Comparison of ENCODE assay signal across 25 mouse cellular contexts in the genomic region with DNA sequence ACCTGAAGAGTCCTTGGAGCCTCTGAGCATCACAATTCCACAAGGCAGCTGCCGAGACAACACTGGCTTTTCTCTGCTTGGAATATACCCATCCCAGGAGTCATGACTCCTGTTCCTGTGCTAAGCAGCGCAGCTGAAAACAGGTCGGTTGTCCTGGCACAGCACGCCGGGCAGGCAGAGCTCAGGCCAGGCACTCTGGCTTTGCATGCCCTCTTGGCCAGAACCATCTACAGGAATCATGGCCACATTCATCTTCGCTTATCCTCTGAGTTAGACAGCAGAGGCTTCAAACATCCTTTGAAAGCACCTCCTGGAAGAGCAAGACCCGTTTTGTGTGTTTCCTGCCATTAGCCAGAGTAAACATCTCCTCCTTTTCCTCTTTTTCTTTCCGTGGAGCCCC. TPM values are rescaled to one million over a fixed set of nuclear protein-coding genes. Genes with fewer than 3 reads are reported as not detected.
DNase-seq lines count a peak whose midpoint lies in the region; ATAC-seq and TF ChIP-seq lines count a peak whose summit lies in the region.
"Had no signal": no experiment of that assay in that cellular context is flagged by ENCODE, and none has a peak within 500 bp of the region (broad histone marks: within the 10 kb centered on the region; RNA-seq: fewer than 3 reads in every experiment).

No protein-coding gene starts in this region.

- H3K9ac ChIP-seq in heart, embryonic 15.5 days, result no peak overlapping the region
- H3K9ac ChIP-seq in lung, embryonic 15.5 days, result no peak overlapping the region
- H3K9ac ChIP-seq: forebrain, postnatal 0 days; hindbrain, embryonic 12.5 days; intestine, embryonic 15.5 days; liver, embryonic 15.5 days; midbrain, embryonic 13.5 days had no signal

- ATAC-seq in cerebellum, adult (ENCODE audit: insufficient number of reproducible peaks, low FRiP score, low TSS enrichment), result no peak
- no peak for ATAC-seq in heart, embryonic 15.5 days (replicated peaks; ENCODE audit: insufficient number of reproducible peaks, insufficient read depth, low FRiP score, low read depth)
- 0 out of 2 replicates have a peak, but pooled peaks have one; percentile 50 for ATAC-seq in lung, embryonic 15.5 days (ENCODE audit: borderline replicate concordance, extremely low read depth, low FRiP score, low TSS enrichment)
- ATAC-seq: forebrain, postnatal 0 days; hindbrain, postnatal 0 days; intestine, embryonic 15.5 days; midbrain, embryonic 13.5 days had no signal

- peak; percentile 29 to 56 for DNase-seq in cerebellum, postnatal 10 days
- DNase-seq in heart, postnatal 36 days, result no peak
- DNase-seq in lung, adult 2 months, result no peak
- DNase-seq in lung, postnatal 36 days, result peak; percentile 44
- DNase-seq in left cerebral cortex, adult 8-10 months (ENCODE audit: low spot score in 2 of 2), result no peak
- DNase-seq: adrenal gland, postnatal 10 days; cerebellum, adult 11-12 months; cerebellum, adult 9-11 months; forebrain, postnatal 0 days; gastrocnemius, postnatal 36 days; kidney, adult 8-10 months; kidney, postnatal 25 days; liver; thymus, postnatal 14 days had no signal

- peaks cover 22% of the 10 kb centered on the region for H3K4me1 ChIP-seq in heart, embryonic 15.5 days (replicated peaks)
- peaks cover 38% of the 10 kb centered on the region for H3K4me1 ChIP-seq in lung, embryonic 15.5 days
- no peaks in the 10 kb centered on the region for H3K4me1 ChIP-seq in lung, adult 2 months (ENCODE audit: control insufficient read depth, insufficient read depth, low read length)
- H3K4me1 ChIP-seq: hindbrain, embryonic 12.5 days; liver, embryonic 15.5 days; midbrain, embryonic 13.5 days had no signal

- WGBS in heart, embryonic 15.5 days, result 61% methylated on average over 8 of the region's 8 CpGs
- WGBS in lung, embryonic 15.5 days, result 23% methylated on average over 8 of the region's 8 CpGs
- 32% methylated on average over 8 of the region's 8 CpGs for WGBS in lung, adult 2 months

- H3K36me3 ChIP-seq in heart, embryonic 15.5 days, result peaks cover 16% of the 10 kb centered on the region
- peaks cover 23% of the 10 kb centered on the region for H3K36me3 ChIP-seq in lung, embryonic 15.5 days
- H3K36me3 ChIP-seq: G1E; intestine, embryonic 15.5 days; liver, embryonic 15.5 days; midbrain, embryonic 13.5 days had no signal

- peak overlapping the region; percentile 39; the same call in 1 of the 2 replicates for H3K27ac ChIP-seq in heart, embryonic 15.5 days
- H3K27ac ChIP-seq in lung, embryonic 15.5 days, result peak overlapping the region; percentile 65
- H3K27ac ChIP-seq: hindbrain, embryonic 12.5 days; hindbrain, postnatal 0 days; intestine, embryonic 15.5 days; liver, embryonic 15.5 days; macrophage; midbrain, embryonic 13.5 days had no signal

- TF ChIP-seq POLR2A in lung, adult 2 months (IDR thresholded peaks at IDR 0.05; ENCODE audit: borderline replicate concordance, extremely low read depth, low read depth, low read length), result no peak

- intact Hi-C loops in heart, postnatal 36 days (cut with DNase I), result no loop called here

- no peak for TF ChIP-seq CTCF in lung, adult 2 months (IDR thresholded peaks at IDR 0.05; ENCODE audit: insufficient read depth, low read length)

- no peaks in the 10 kb centered on the region for H3K27me3 ChIP-seq in heart, embryonic 15.5 days
- H3K27me3 ChIP-seq in lung, embryonic 15.5 days, result no peaks in the 10 kb centered on the region
- H3K27me3 ChIP-seq: hindbrain, embryonic 12.5 days; intestine, embryonic 15.5 days; liver, embryonic 15.5 days; midbrain, embryonic 13.5 days had no signal

- H3K4me3 ChIP-seq in heart, embryonic 15.5 days, result no peak overlapping the region
- no peak overlapping the region for H3K4me3 ChIP-seq in lung, embryonic 15.5 days
- H3K4me3 ChIP-seq in lung, adult 2 months (replicated peaks; ENCODE audit: extremely low read depth, low read depth, low read length), result no peak overlapping the region
- H3K4me3 ChIP-seq: erythroblast, embryonic 14.5 days; hindbrain, embryonic 12.5 days; intestine, embryonic 15.5 days; liver, embryonic 15.5 days; midbrain, embryonic 13.5 days had no signal

- no peaks in the 10 kb centered on the region for H3K9me3 ChIP-seq in heart, embryonic 15.5 days (replicated peaks)
- no peaks in the 10 kb centered on the region for H3K9me3 ChIP-seq in lung, embryonic 15.5 days
- H3K9me3 ChIP-seq: intestine, embryonic 15.5 days; liver, embryonic 15.5 days had no signal

- no peak overlapping the region for H3K4me2 ChIP-seq in heart, embryonic 15.5 days
- no peak overlapping the region for H3K4me2 ChIP-seq in lung, embryonic 15.5 days
- H3K4me2 ChIP-seq: hindbrain, embryonic 12.5 days; intestine, embryonic 15.5 days; liver, embryonic 15.5 days; midbrain, embryonic 13.5 days had no signal

RNA-seq across cellular contexts. Expression of a gene that starts 53.6 kb away (rescaled TPM):
- 43.7 and 50.7 TPM in 2 replicates for polyA plus RNA-seq in heart, embryonic 15.5 days (2015; fragmentation: Nextera tagmentation; extraction: Ambion mirVana)
- total RNA-seq in heart, postnatal 36 days (2021), result 1 to 10 TPM; 4.2 to 8.1 TPM
- 83.8 and 89.9 TPM in 2 replicates for polyA plus RNA-seq in lung, embryonic 15.5 days (2015; fragmentation: Nextera tagmentation; extraction: Ambion mirVana)
- 5.6 and 5.9 TPM in 2 replicates for polyA plus RNA-seq in lung, adult 2 months (2012; rRNA removed)
- 1 to 10 TPM; 5.7 to 7.0 (median 6.7) TPM for total RNA-seq in left cerebral cortex, adult 8-10 months (2022)
- polyA plus RNA-seq: erythroblast, embryonic 14.5 days had no signal

Comparison
In these comparisons a context has a peak if more than half of its experiments do, and no peak if none do; other contexts are left out.
1. DNase-seq: peak in cerebellum, postnatal 10 days (2 of 2) and lung, postnatal 36 days (single experiment); none in heart, postnatal 36 days (0 of 2), lung, adult 2 months (single experiment) and left cerebral cortex, adult 8-10 months (0 of 2).